Mouse (Mus musculus) left cerebral cortex, adult 11 months (tissue): ENCODE results near the gene Bpifb4.

Experiments used
- DNase-seq: peaks from one replicate; pipeline ENCODE4 v3.0.0; 2022; ENCODE audit warnings: low spot score

The Bpifb4 gene

DNA sequence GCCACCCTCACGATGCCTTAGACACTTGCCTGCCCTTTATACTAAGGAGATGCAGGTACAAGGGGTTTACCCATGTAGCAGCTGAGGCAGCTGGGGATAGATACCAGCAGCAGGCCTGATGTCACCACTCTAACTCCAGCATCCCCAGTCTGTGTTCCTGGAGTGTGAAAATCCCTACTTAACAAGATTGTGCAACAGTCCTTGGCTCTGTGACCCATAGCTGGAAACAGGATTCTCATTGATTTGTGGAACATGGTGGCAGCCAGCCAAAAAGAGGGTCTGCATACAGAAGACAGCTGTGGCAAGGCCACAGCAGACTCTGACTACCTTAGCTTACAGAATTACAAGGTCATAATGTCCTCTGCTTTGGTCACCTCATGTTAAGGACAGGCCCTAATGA lies 67.1 kb downstream of the Bpifb4 start:
- no peak for DNase-seq

DNA sequence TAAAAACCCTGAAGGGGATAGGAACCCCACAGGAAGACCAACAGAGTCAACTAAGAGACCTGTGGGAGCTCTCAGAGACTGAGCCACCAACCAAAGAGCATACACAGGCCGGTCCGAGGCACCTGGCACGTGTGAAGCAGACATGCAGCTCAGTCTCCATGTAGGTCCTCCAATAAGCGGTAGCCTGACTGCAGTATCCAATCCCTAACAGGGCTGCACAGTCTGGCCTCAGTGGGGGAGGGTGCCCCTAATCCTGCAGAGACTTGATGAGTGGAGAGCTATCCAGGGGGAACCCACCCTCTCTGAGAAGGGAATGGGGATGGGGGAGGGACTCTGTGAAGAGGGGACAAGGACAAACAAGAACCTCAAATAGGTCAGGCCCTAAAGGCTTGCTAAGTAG lies 67.7 kb downstream of the Bpifb4 start:
- no peak for DNase-seq

DNA sequence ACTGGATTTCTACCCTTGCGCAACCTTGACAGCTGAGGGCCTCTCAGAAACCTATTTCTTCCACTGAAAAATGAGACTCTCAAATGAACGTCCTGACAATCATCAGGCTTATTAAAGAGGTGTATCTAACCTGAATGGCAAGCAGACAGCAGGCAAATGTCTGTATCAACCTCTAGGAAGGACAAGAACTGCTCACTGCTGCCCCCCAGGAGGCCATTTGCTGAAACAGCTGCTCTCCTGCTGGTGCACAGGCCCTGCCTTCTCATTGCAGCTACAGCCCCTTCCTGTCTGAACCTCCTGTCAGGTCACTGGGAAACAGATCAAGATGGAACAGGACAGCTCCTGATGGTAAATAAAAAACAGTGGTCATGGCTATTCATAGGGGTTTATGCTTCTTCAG lies 68.3 kb downstream of the Bpifb4 start:
- no peak for DNase-seq

DNA sequence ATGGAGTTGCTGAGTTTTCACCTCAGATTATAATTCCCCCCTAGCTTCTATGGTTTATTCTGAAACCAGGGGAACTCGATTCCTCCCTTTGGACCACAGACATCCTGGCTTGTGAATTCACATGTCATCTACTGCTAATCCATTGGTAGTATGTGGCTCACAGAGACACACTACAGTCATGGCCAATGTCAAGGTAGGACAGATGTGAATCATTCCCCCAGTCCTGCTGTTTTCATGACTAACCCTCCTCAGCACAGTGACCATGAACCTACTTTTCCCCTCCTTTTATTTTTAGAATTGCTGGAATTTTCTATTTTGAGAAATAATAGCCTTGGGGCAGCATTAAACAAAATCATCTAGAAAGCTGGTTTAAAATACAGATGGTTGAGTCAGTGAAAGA lies 69.4 kb downstream of the Bpifb4 start:
- no peak for DNase-seq

DNA sequence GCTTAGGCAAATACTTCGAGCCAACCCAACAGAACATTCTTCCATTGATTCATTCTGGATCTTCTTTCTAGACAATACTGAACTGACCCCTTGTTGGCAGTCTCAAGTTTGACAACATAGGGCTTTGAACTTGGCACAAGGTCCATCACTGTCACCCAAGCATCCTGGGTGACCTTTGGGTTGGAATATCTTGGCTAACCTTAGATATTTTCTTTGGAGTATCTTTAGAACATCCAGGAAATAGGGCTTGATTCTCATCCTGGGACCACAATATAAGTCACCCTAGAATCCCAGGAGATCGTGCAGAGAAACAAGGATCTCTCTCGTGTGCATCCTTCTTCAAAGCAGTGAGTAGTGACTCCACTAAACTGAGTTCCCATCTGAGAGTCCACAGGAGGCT lies 70.0 kb downstream of the Bpifb4 start, which contains the start of gene Bpifa2:
Bpifa2 (plus strand) TSS at position 301 of the 400 bp plus-strand sequence.
- DNase-seq, result no peak
